Mouse (Mus musculus) forebrain, embryonic 14.5 days (tissue): Measurements from ENCODE around the gene Rexo5. TPM values are rescaled to one million over a fixed set of nuclear protein-coding genes. Genes with fewer than 3 reads are reported as not detected.

Experiments used
- ATAC-seq: fragments of 200-750 bp; cut with Nextera tagmentation; 2 replicates; pipeline ENCODE4 v1.8.0; 2017; ENCODE audit warnings: mild to moderate bottlenecking, moderate library complexity
- DNase-seq: peaks from one replicate; pipeline ENCODE4 v3.0.0-alpha.2; 2015; ENCODE audit warnings: low spot score
- H3K27ac ChIP-seq: fragments of 300-500 bp; sonication (generic); 2 replicates; pipeline ENCODE4 v1.5.1; 2014; ENCODE audit warnings: low read depth, mild to moderate bottlenecking, control low read depth, low read length, moderate library complexity
- H3K27me3 ChIP-seq: fragments of 300-500 bp; sonication (generic); replicated peaks from 2 replicates; pipeline ENCODE4 v1.6.1; 2014; ENCODE audit warnings: low read length, control low read depth, mixed read lengths; ENCODE audit not compliant: control insufficient read depth, insufficient read depth
- H3K36me3 ChIP-seq: fragments of 300-500 bp; sonication (generic); 2 replicates; pipeline ENCODE4 v1.6.1; 2014; ENCODE audit warnings: low read length, control low read depth; ENCODE audit not compliant: control insufficient read depth, insufficient read depth
- H3K4me1 ChIP-seq: fragments of 300-500 bp; sonication (generic); 2 replicates; pipeline ENCODE4 v1.6.1; 2014; ENCODE audit warnings: antibody characterized with exemption, low read length, control low read depth; ENCODE audit not compliant: control insufficient read depth, insufficient read depth
- H3K4me2 ChIP-seq: fragments of 300-500 bp; sonication (generic); 2 replicates; pipeline ENCODE4 v1.6.1; 2014; ENCODE audit warnings: mild to moderate bottlenecking, control low read depth, low read length
- H3K4me3 ChIP-seq: fragments of 300-500 bp; sonication (generic); 2 replicates; pipeline ENCODE4 v1.5.1; 2014; ENCODE audit warnings: low read depth, low read length, control low read depth
- H3K9ac ChIP-seq: fragments of 300-500 bp; sonication (generic); 2 replicates; pipeline ENCODE4 v1.6.1; 2014; ENCODE audit warnings: mild to moderate bottlenecking, low read length, control low read depth, moderate library complexity
- H3K9me3 ChIP-seq: fragments of 300-500 bp; sonication (generic); replicated peaks from 2 replicates; pipeline ENCODE4 v1.6.1; 2016; ENCODE audit warnings: low read length, control low read depth, mixed read lengths; ENCODE audit not compliant: control insufficient read depth
- WGBS: fragments of 180-500 bp; shearing (Covaris S2); extraction: QIAGEN DNeasy Blood & Tissue Kit; methylation state at CpG from one replicate; pipeline ENCODE4 v1.1.7; 2014; 5-methylcytosine and 5-hydroxymethylcytosine counted together
- polyA plus RNA-seq: library from polyadenylated mRNA; unstranded; fragments of >200 nt; fragmentation: Nextera tagmentation; extraction: Ambion mirVana; gene quantifications from 2 replicates; pipeline ENCODE4 v1.2.1, GENCODE M21; 2014

Gene Rexo5
- polyA plus RNA-seq, 1 experiment from 2014 or later, result 13.7 TPM

- H3K9ac ChIP-seq, result no peak overlapping the region
- 93% methylated on average over 6 of the region's 6 CpGs for WGBS
- H3K36me3 ChIP-seq, result no peaks in the 10 kb centered on the region
Observed at GRCm38 (mm10) chr7:119766996-119767395, 26.8 kb upstream of the Rexo5 start.

GRCm38 (mm10) chr7:119769895-119770294 lies 23.9 kb upstream of the Rexo5 start:
- DNase-seq (no peak), ATAC-seq (no peak)
- WGBS, result 95% methylated on average over 8 of the region's 8 CpGs
- no peak overlapping the region for H3K4me2 ChIP-seq
- H3K27ac ChIP-seq, result no peak overlapping the region
- no peak overlapping the region for H3K9ac ChIP-seq
- no peaks in the 10 kb centered on the region for H3K27me3 ChIP-seq
- H3K4me1 ChIP-seq, result no peaks in the 10 kb centered on the region
- H3K36me3 ChIP-seq, result no peaks in the 10 kb centered on the region
- H3K9me3 ChIP-seq, result no peaks in the 10 kb centered on the region
- no peak overlapping the region for H3K4me3 ChIP-seq

More at GRCm38 (mm10) chr7:119766996-119767395, 26.8 kb upstream of the Rexo5 start:
- no peak for ATAC-seq
- Histone ChIP-seq H3K27ac (no peak overlapping the region), H3K4me3 (no peak overlapping the region), H3K4me1 (no peaks in the 10 kb centered on the region), H3K9me3 (no peaks in the 10 kb centered on the region), H3K27me3 (no peaks in the 10 kb centered on the region), H3K4me2 (no peak overlapping the region)
- DNase-seq, result no peak

- no peak for ATAC-seq
- Histone ChIP-seq H3K36me3 (peaks cover 44% of the 10 kb centered on the region), H3K9me3 (no peaks in the 10 kb centered on the region), H3K9ac (no peak overlapping the region), H3K4me3 (no peak overlapping the region), H3K4me2 (no peak overlapping the region), H3K27me3 (no peaks in the 10 kb centered on the region), H3K4me1 (no peaks in the 10 kb centered on the region), H3K27ac (no peak overlapping the region)
- DNase-seq, result no peak
- WGBS, result 94% methylated on average over 2 of the region's 2 CpGs
Observed at GRCm38 (mm10) chr7:119783453-119783852, 10.4 kb upstream of the Rexo5 start.

GRCm38 (mm10) chr7:119784908-119785307 lies 8.9 kb upstream of the Rexo5 start:
- H3K4me1 ChIP-seq, result no peaks in the 10 kb centered on the region
- no peak overlapping the region for H3K27ac ChIP-seq
- H3K4me3 ChIP-seq, result no peak overlapping the region
- no peak for DNase-seq
- no peak overlapping the region for H3K9ac ChIP-seq
- no peaks in the 10 kb centered on the region for H3K27me3 ChIP-seq
- 94% methylated on average over 5 of the region's 5 CpGs for WGBS
- peaks cover 53% of the 10 kb centered on the region for H3K36me3 ChIP-seq
- ATAC-seq, result no peak
- H3K4me2 ChIP-seq, result no peak overlapping the region
- H3K9me3 ChIP-seq, result no peaks in the 10 kb centered on the region

GRCm38 (mm10) chr7:119789024-119789423 lies 4.8 kb upstream of the Rexo5 start:
- no peak overlapping the region for H3K9ac ChIP-seq
- DNase-seq (no peak), ATAC-seq (no peak)
- H3K4me1 ChIP-seq, result 0 out of 2 replicates have a peak, but pooled peaks cover 5% of the 10 kb centered on the region
- no peak overlapping the region for H3K4me3 ChIP-seq
- no peak overlapping the region for H3K27ac ChIP-seq
- H3K9me3 ChIP-seq, result no peaks in the 10 kb centered on the region
- H3K27me3 ChIP-seq, result no peaks in the 10 kb centered on the region
- 88% methylated on average over 3 of the region's 3 CpGs for WGBS
- H3K36me3 ChIP-seq, result peaks cover 47% of the 10 kb centered on the region
- no peak overlapping the region for H3K4me2 ChIP-seq

GRCm38 (mm10) chr7:119794251-119794638 lies 439 bp downstream of the Rexo5 start:
- under 1% methylated on average over 21 of the region's 21 CpGs for WGBS
- peak overlapping the region; percentile 83 for H3K4me2 ChIP-seq
- no peaks in the 10 kb centered on the region for H3K9me3 ChIP-seq
- H3K36me3 ChIP-seq, result peaks cover 11% of the 10 kb centered on the region
- peak overlapping the region; percentile 29; the same call in 1 of the 2 replicates for H3K27ac ChIP-seq
- no peaks in the 10 kb centered on the region for H3K27me3 ChIP-seq
- peak overlapping the region; percentile 65 for H3K4me3 ChIP-seq
- peaks cover 8% of the 10 kb centered on the region; the same call in 1 of the 2 replicates for H3K4me1 ChIP-seq
- no peak for DNase-seq
- no peak; the same call in 1 of the 2 replicates for ATAC-seq
- H3K9ac ChIP-seq, result peak overlapping the region; percentile 78

- H3K4me3 ChIP-seq, result peak overlapping the region; percentile 10; the same call in 1 of the 2 replicates
- peak overlapping the region; percentile 41; the same call in 1 of the 2 replicates for H3K9ac ChIP-seq
- no peaks in the 10 kb centered on the region for H3K9me3 ChIP-seq
Observed at GRCm38 (mm10) chr7:119795311-119795710, 1.5 kb downstream of the Rexo5 start.

GRCm38 (mm10) chr7:119800488-119800887 lies 6.7 kb downstream of the Rexo5 start:
- ATAC-seq (no peak), DNase-seq (no peak)
- Histone ChIP-seq H3K9ac (no peak overlapping the region), H3K36me3 (peaks cover 1% of the 10 kb centered on the region; the same call in 1 of the 2 replicates), H3K4me1 (no peaks in the 10 kb centered on the region), H3K4me3 (no peak overlapping the region), H3K4me2 (no peak overlapping the region), H3K27ac (no peak overlapping the region), H3K9me3 (no peaks in the 10 kb centered on the region), H3K27me3 (no peaks in the 10 kb centered on the region)
- WGBS, result 95% methylated on average over 3 of the region's 3 CpGs

More at GRCm38 (mm10) chr7:119795311-119795710, 1.5 kb downstream of the Rexo5 start:
- no peak for ATAC-seq
- Histone ChIP-seq H3K4me1 (peaks cover 8% of the 10 kb centered on the region; the same call in 1 of the 2 replicates), H3K27me3 (no peaks in the 10 kb centered on the region), H3K36me3 (peaks cover 3% of the 10 kb centered on the region), H3K4me2 (peak overlapping the region; percentile 44), H3K27ac (no peak overlapping the region)
- no peak for DNase-seq

GRCm38 (mm10) chr7:119800991-119801390 lies 7.2 kb downstream of the Rexo5 start:
- no peak overlapping the region for H3K9ac ChIP-seq
- WGBS, result 87% methylated on average over 3 of the region's 3 CpGs
- H3K27me3 ChIP-seq, result no peaks in the 10 kb centered on the region
- no peaks in the 10 kb centered on the region for H3K4me1 ChIP-seq
- H3K9me3 ChIP-seq, result no peaks in the 10 kb centered on the region
- peaks cover 4% of the 10 kb centered on the region; the same call in 1 of the 2 replicates for H3K36me3 ChIP-seq
- H3K4me3 ChIP-seq, result no peak overlapping the region
- no peak overlapping the region for H3K4me2 ChIP-seq
- no peak for DNase-seq
- H3K27ac ChIP-seq, result no peak overlapping the region
- ATAC-seq, result no peak
